Mouse (Mus musculus): Measurements from ENCODE around the gene Olfr1391. TPM values are rescaled to one million over a fixed set of nuclear protein-coding genes. Genes with fewer than 3 reads are reported as not detected.
"Not testable (repeated sequence)": the region's sequence is repeated elsewhere in the genome, so short reads cannot be mapped to it uniquely, and the experiment has no call there.

The Olfr1391 gene
- polyA plus RNA-seq, 1 experiment from 2014 or later = not detected

GRCm38 (mm10) chr11:49304441-49304840, 18.1 kb upstream of the Olfr1391 start, which contains the start of gene Olfr10:
Olfr10 (plus strand) TSS chr11:49304741.
- Histone ChIP-seq H3K27me3 (ENCODE audit: insufficient read depth, low read length) (no peaks in the 10 kb centered on the region), H3K4me1 (ENCODE audit: insufficient read depth) (no peaks in the 10 kb centered on the region), H3K27ac (ENCODE audit: low read depth) (no peak within 1 kb of the TSS), H3K36me3 (replicated peaks; ENCODE audit: insufficient read depth, low read length) (no peaks in the 10 kb centered on the region), H3K9ac (replicated peaks) (no peak within 1 kb of the TSS), H3K4me3 (ENCODE audit: low read depth, low read length) (no peak within 1 kb of the TSS), H3K9me3 (ENCODE audit: low read length) (no peaks in the 10 kb centered on the region), H3K4me2 (ENCODE audit: low read depth, low read length) (no peak within 1 kb of the TSS)
- no peak for DNase-seq
- TF ChIP-seq EP300 (IDR thresholded peaks at IDR 0.05; ENCODE audit: low read depth) (no peak), CTCF (IDR thresholded peaks at IDR 0.05; ENCODE audit: low read depth) (no peak)
- no peak for ATAC-seq

GRCm38 (mm10) chr11:49308547-49308946, 14.0 kb upstream of the Olfr1391 start:
- H3K4me2 ChIP-seq (ENCODE audit: low read depth, low read length); H3K4me1 ChIP-seq (ENCODE audit: insufficient read depth); ATAC-seq; H3K9me3 ChIP-seq (ENCODE audit: low read length); H3K27me3 ChIP-seq (ENCODE audit: insufficient read depth, low read length); H3K4me3 ChIP-seq (ENCODE audit: low read depth, low read length); DNase-seq; H3K36me3 ChIP-seq (replicated peaks; ENCODE audit: insufficient read depth, low read length); H3K27ac ChIP-seq (ENCODE audit: low read depth); H3K9ac ChIP-seq (replicated peaks): not testable (repeated sequence)
- 54% methylated on average over 5 of the region's 5 CpGs for WGBS (ENCODE audit: insufficient replicate concordance)

- H3K4me3 ChIP-seq (ENCODE audit: low read depth, low read length) = no peak overlapping the region
- no peak overlapping the region for H3K4me2 ChIP-seq (ENCODE audit: low read depth, low read length)
- no peak for ATAC-seq
- no peaks in the 10 kb centered on the region for H3K27me3 ChIP-seq (ENCODE audit: insufficient read depth, low read length)
- H3K9me3 ChIP-seq (ENCODE audit: low read length) = no peaks in the 10 kb centered on the region
- no peak overlapping the region for H3K27ac ChIP-seq (ENCODE audit: low read depth)
- no peaks in the 10 kb centered on the region for H3K36me3 ChIP-seq (replicated peaks; ENCODE audit: insufficient read depth, low read length)
- no peak for TF ChIP-seq EP300 (IDR thresholded peaks at IDR 0.05; ENCODE audit: low read depth)
- no peak for TF ChIP-seq CTCF (IDR thresholded peaks at IDR 0.05; ENCODE audit: low read depth)
- WGBS (ENCODE audit: insufficient replicate concordance) = 69% methylated on average over 3 of the region's 3 CpGs
- H3K4me1 ChIP-seq (ENCODE audit: insufficient read depth) = no peaks in the 10 kb centered on the region
- no peak for DNase-seq
- no peak overlapping the region for H3K9ac ChIP-seq (replicated peaks)
Measured at GRCm38 (mm10) chr11:49326726-49327125, 4.2 kb downstream of the Olfr1391 start.

GRCm38 (mm10) chr11:49329686-49330085, 7.1 kb downstream of the Olfr1391 start:
- Histone ChIP-seq H3K4me1 (ENCODE audit: insufficient read depth) (no peaks in the 10 kb centered on the region), H3K27me3 (ENCODE audit: insufficient read depth, low read length) (no peaks in the 10 kb centered on the region), H3K27ac (ENCODE audit: low read depth) (no peak overlapping the region), H3K4me2 (ENCODE audit: low read depth, low read length) (no peak overlapping the region), H3K36me3 (replicated peaks; ENCODE audit: insufficient read depth, low read length) (no peaks in the 10 kb centered on the region), H3K9me3 (ENCODE audit: low read length) (no peaks in the 10 kb centered on the region), H3K9ac (replicated peaks) (no peak overlapping the region), H3K4me3 (ENCODE audit: low read depth, low read length) (no peak overlapping the region)
- 69% methylated on average over 1 of the region's 1 CpGs for WGBS (ENCODE audit: insufficient replicate concordance)
- TF ChIP-seq EP300 (IDR thresholded peaks at IDR 0.05; ENCODE audit: low read depth) = no peak
- no peak for TF ChIP-seq CTCF (IDR thresholded peaks at IDR 0.05; ENCODE audit: low read depth)
- ATAC-seq (no peak), DNase-seq (no peak)

- DNase-seq (no peak), ATAC-seq (no peak)
- Histone ChIP-seq H3K4me1 (ENCODE audit: insufficient read depth) (no peaks in the 10 kb centered on the region), H3K9me3 (ENCODE audit: low read length) (no peaks in the 10 kb centered on the region), H3K4me2 (ENCODE audit: low read depth, low read length) (no peak within 1 kb of the TSS), H3K4me3 (ENCODE audit: low read depth, low read length) (no peak within 1 kb of the TSS), H3K36me3 (replicated peaks; ENCODE audit: insufficient read depth, low read length) (no peaks in the 10 kb centered on the region), H3K9ac (replicated peaks) (no peak within 1 kb of the TSS), H3K27me3 (ENCODE audit: insufficient read depth, low read length) (no peaks in the 10 kb centered on the region), H3K27ac (ENCODE audit: low read depth) (no peak within 1 kb of the TSS)
- 76% methylated on average over 1 of the region's 1 CpGs for WGBS (ENCODE audit: insufficient replicate concordance)
- TF ChIP-seq EP300 (IDR thresholded peaks at IDR 0.05; ENCODE audit: low read depth) = no peak
- no peak for TF ChIP-seq CTCF (IDR thresholded peaks at IDR 0.05; ENCODE audit: low read depth)
Measured at GRCm38 (mm10) chr11:49334888-49335287, 12.3 kb downstream of the Olfr1391 start, which contains the start of gene Olfr1390. Olfr1390 (plus strand) TSS chr11:49335188.

- H3K27ac ChIP-seq (ENCODE audit: low read depth) = no peak overlapping the region
- no peaks in the 10 kb centered on the region for H3K4me1 ChIP-seq (ENCODE audit: insufficient read depth)
- TF ChIP-seq EP300 (IDR thresholded peaks at IDR 0.05; ENCODE audit: low read depth) (no peak), CTCF (IDR thresholded peaks at IDR 0.05; ENCODE audit: low read depth) (no peak)
- no peak for ATAC-seq
- no peaks in the 10 kb centered on the region for H3K9me3 ChIP-seq (ENCODE audit: low read length)
- WGBS (ENCODE audit: insufficient replicate concordance) = 34% methylated on average over 4 of the region's 4 CpGs
- DNase-seq = no peak
- H3K9ac ChIP-seq (replicated peaks) = no peak overlapping the region
- H3K4me3 ChIP-seq (ENCODE audit: low read depth, low read length) = no peak overlapping the region
- no peaks in the 10 kb centered on the region for H3K36me3 ChIP-seq (replicated peaks; ENCODE audit: insufficient read depth, low read length)
- no peak overlapping the region for H3K4me2 ChIP-seq (ENCODE audit: low read depth, low read length)
- H3K27me3 ChIP-seq (ENCODE audit: insufficient read depth, low read length) = no peaks in the 10 kb centered on the region
Measured at GRCm38 (mm10) chr11:49337150-49337832, 14.7 kb downstream of the Olfr1391 start.

Other genes starting within 250 kb of the Olfr1391 start
- gene Ifi47, start 246.2 kb upstream of the Olfr1391 start, polyA plus RNA-seq (2015; fragmentation: Nextera tagmentation; extraction: Ambion mirVana) = 29.7 and 29.8 TPM in 2 replicates
- gene Olfr1396, start 207.9 kb upstream of the Olfr1391 start, polyA plus RNA-seq (2015; fragmentation: Nextera tagmentation; extraction: Ambion mirVana) = not detected in 2 replicates
- gene Olfr1395, start 180.5 kb upstream of the Olfr1391 start, polyA plus RNA-seq (2015; fragmentation: Nextera tagmentation; extraction: Ambion mirVana) = not detected in 2 replicates
- gene Olfr1394, start 168.4 kb upstream of the Olfr1391 start, polyA plus RNA-seq (2015; fragmentation: Nextera tagmentation; extraction: Ambion mirVana) = not detected in 2 replicates
- gene Btnl9, start 135.6 kb upstream of the Olfr1391 start, polyA plus RNA-seq (2015; fragmentation: Nextera tagmentation; extraction: Ambion mirVana) = 1.6 and 1.9 TPM in 2 replicates
- gene Zfp62, start 119.5 kb upstream of the Olfr1391 start, polyA plus RNA-seq (2015; fragmentation: Nextera tagmentation; extraction: Ambion mirVana) = 8.6 and 8.8 TPM in 2 replicates
- gene Mgat1, start 78.6 kb upstream of the Olfr1391 start, polyA plus RNA-seq (2015; fragmentation: Nextera tagmentation; extraction: Ambion mirVana) = 56.3 and 58.2 TPM in 2 replicates
- gene Olfr1393, start 44.4 kb upstream of the Olfr1391 start, polyA plus RNA-seq (2015; fragmentation: Nextera tagmentation; extraction: Ambion mirVana) = 0.05 and 0.07 TPM in 2 replicates
- not detected in 2 replicates for gene Olfr1392, start 37.5 kb upstream of the Olfr1391 start, polyA plus RNA-seq (2015; fragmentation: Nextera tagmentation; extraction: Ambion mirVana)
- not detected in 2 replicates for gene Olfr10, start 18.0 kb upstream of the Olfr1391 start, polyA plus RNA-seq (2015; fragmentation: Nextera tagmentation; extraction: Ambion mirVana)
- not detected in 2 replicates for gene Olfr1390, start 12.4 kb downstream of the Olfr1391 start, polyA plus RNA-seq (2015; fragmentation: Nextera tagmentation; extraction: Ambion mirVana)
- not detected in 2 replicates for gene Olfr1389, start 100.3 kb downstream of the Olfr1391 start, polyA plus RNA-seq (2015; fragmentation: Nextera tagmentation; extraction: Ambion mirVana)
- gene Olfr1388, start 113.9 kb downstream of the Olfr1391 start, polyA plus RNA-seq (2015; fragmentation: Nextera tagmentation; extraction: Ambion mirVana) = not detected in 2 replicates
- gene Olfr1387, start 132.6 kb downstream of the Olfr1391 start, polyA plus RNA-seq (2015; fragmentation: Nextera tagmentation; extraction: Ambion mirVana) = not detected in 2 replicates
- gene Olfr1386, start 142.3 kb downstream of the Olfr1391 start, polyA plus RNA-seq (2015; fragmentation: Nextera tagmentation; extraction: Ambion mirVana) = not detected in 2 replicates
- not detected in 2 replicates for gene Olfr1385, start 166.3 kb downstream of the Olfr1391 start, polyA plus RNA-seq (2015; fragmentation: Nextera tagmentation; extraction: Ambion mirVana)
- gene Olfr1384, start 184.0 kb downstream of the Olfr1391 start, polyA plus RNA-seq (2015; fragmentation: Nextera tagmentation; extraction: Ambion mirVana) = not detected in 2 replicates
- gene Olfr1383, start 196.9 kb downstream of the Olfr1391 start, polyA plus RNA-seq (2015; fragmentation: Nextera tagmentation; extraction: Ambion mirVana) = not detected in 2 replicates
- gene Olfr1382, start 205.5 kb downstream of the Olfr1391 start, polyA plus RNA-seq (2015; fragmentation: Nextera tagmentation; extraction: Ambion mirVana) = not detected in 2 replicates
- gene Olfr1381, start 220.7 kb downstream of the Olfr1391 start, polyA plus RNA-seq (2015; fragmentation: Nextera tagmentation; extraction: Ambion mirVana) = not detected in 2 replicates
- gene Olfr1380, start 234.1 kb downstream of the Olfr1391 start, polyA plus RNA-seq (2015; fragmentation: Nextera tagmentation; extraction: Ambion mirVana) = not detected in 2 replicates

Measured in liver, postnatal 0 days (tissue).